Mouse (Mus musculus): ENCODE measurements at regions not wholly inside any gene's neighbourhood (a gene's known extent, or its start where the extent isn't known, plus 50 kb on each side); places are given as distances from the start of the nearest gene placed in this dataset.

DNA sequence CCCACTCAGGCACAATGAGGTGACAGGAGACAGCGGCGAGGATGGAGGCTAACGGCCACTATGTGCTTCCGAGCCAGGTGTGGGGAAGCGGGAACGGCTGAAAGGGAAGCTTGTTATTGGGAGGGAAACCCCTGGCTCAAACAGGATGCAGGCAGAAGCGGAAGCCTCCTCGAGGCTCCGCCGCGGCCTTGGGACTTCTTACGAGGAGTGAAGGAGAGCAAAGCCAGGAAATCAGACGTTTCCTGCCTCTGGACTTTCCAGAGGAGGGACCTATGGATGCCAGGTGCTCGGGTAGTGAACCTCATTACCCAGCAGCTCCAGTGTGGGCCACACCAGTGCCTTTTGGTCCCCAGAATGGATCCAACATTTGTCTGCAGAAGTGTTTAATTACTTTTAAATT lies 449.6 kb downstream of the Med13l start:
- H3K27me3 ChIP-seq (ENCODE audit: control insufficient read depth, insufficient read depth, low read length): peaks cover 23% of the 10 kb centered on the region
- no peak overlapping the region for H3K9ac ChIP-seq (ENCODE audit: low read length)
- H3K4me2 ChIP-seq (ENCODE audit: low read depth, low read length): no peak overlapping the region
- ATAC-seq (replicated peaks; ENCODE audit: extremely low read depth, insufficient read depth, low FRiP score): no peak
- H3K27ac ChIP-seq (ENCODE audit: low read length): no peak overlapping the region
- 56% methylated on average over 14 of the region's 14 CpGs for WGBS
- H3K9me3 ChIP-seq (replicated peaks; ENCODE audit: control insufficient read depth, low read length): peaks cover 6% of the 10 kb centered on the region
- H3K4me1 ChIP-seq (ENCODE audit: control insufficient read depth, insufficient read depth, low read length): no peaks in the 10 kb centered on the region
- H3K36me3 ChIP-seq (ENCODE audit: control insufficient read depth, insufficient read depth): no peaks in the 10 kb centered on the region
- no peak overlapping the region for H3K4me3 ChIP-seq (ENCODE audit: low read length)

DNA sequence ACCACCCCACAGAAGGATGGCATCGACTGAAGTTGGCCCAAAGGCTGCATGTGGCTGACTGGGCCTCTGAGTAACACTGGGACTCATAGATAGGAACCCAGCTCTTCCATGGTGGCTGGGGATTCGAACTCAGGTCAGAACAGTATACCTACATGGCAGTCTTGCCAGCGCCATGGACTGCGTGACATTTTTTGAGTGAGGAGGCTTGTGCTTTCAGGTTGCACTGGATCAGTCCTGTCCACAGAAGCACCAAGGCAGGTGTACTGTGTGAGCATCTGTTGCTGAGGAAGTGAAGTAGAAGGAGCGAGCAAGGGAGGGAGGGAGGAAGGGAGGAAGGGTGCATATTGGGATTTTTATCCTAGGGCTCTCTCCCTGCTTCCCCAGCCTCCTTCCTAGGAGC lies 454.7 kb downstream of the Med13l start:
- Histone ChIP-seq H3K27me3 (ENCODE audit: control insufficient read depth, insufficient read depth, low read length) (0 out of 2 replicates have a peak, but pooled peaks cover 3% of the 10 kb centered on the region), H3K4me1 (ENCODE audit: control insufficient read depth, insufficient read depth, low read length) (no peaks in the 10 kb centered on the region), H3K4me3 (ENCODE audit: low read length) (no peak overlapping the region), H3K27ac (ENCODE audit: low read length) (no peak overlapping the region), H3K9me3 (replicated peaks; ENCODE audit: control insufficient read depth, low read length) (peaks cover 8% of the 10 kb centered on the region), H3K36me3 (ENCODE audit: control insufficient read depth, insufficient read depth) (no peaks in the 10 kb centered on the region), H3K9ac (ENCODE audit: low read length) (no peak overlapping the region), H3K4me2 (ENCODE audit: low read depth, low read length) (no peak overlapping the region)
- 83% methylated on average over 5 of the region's 5 CpGs for WGBS
- ATAC-seq (replicated peaks; ENCODE audit: extremely low read depth, insufficient read depth, low FRiP score): no peak

DNA sequence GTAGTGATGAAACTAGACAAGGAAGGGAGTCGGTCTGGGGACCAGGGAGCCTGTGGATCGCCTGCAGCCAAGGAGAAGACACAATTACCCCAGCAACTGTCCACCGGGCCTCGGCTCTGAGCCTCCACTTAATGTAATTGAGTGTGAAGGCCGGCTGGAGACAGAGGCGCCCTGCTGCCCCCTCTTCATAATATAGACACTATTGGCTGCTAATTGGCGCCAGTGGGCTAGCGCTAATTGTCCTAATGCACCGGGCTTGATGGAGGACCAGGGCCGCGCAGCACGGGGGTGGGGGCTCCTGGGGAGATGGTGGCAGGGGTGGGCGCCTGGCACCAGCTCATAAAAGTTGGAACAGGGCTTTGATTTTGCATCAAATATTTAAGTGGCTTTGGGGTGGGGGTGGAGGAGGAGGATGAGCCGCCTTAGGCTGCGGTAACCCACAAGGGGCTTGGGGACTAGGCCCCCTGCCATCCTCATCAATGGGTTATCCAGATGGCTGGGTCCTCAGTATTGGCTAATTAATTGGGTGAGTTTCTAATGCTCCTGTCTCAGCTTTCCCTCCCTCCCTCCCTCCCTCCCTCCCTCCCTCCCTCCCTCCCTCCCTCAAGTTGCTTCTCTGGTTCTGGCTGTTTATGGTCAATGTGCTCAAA lies 455.3 kb downstream of the Med13l start:
- Histone ChIP-seq H3K4me2 (ENCODE audit: low read depth, low read length) (no peak overlapping the region), H3K9ac (ENCODE audit: low read length) (no peak overlapping the region), H3K27ac (ENCODE audit: low read length) (no peak overlapping the region), H3K9me3 (replicated peaks; ENCODE audit: control insufficient read depth, low read length) (peaks cover 8% of the 10 kb centered on the region), H3K4me3 (ENCODE audit: low read length) (no peak overlapping the region), H3K4me1 (ENCODE audit: control insufficient read depth, insufficient read depth, low read length) (no peaks in the 10 kb centered on the region), H3K27me3 (ENCODE audit: control insufficient read depth, insufficient read depth, low read length) (0 out of 2 replicates have a peak, but pooled peaks cover 3% of the 10 kb centered on the region), H3K36me3 (ENCODE audit: control insufficient read depth, insufficient read depth) (no peaks in the 10 kb centered on the region)
- ATAC-seq (replicated peaks; ENCODE audit: extremely low read depth, insufficient read depth, low FRiP score): no peak
- 32% methylated on average over 15 of the region's 15 CpGs for WGBS

DNA sequence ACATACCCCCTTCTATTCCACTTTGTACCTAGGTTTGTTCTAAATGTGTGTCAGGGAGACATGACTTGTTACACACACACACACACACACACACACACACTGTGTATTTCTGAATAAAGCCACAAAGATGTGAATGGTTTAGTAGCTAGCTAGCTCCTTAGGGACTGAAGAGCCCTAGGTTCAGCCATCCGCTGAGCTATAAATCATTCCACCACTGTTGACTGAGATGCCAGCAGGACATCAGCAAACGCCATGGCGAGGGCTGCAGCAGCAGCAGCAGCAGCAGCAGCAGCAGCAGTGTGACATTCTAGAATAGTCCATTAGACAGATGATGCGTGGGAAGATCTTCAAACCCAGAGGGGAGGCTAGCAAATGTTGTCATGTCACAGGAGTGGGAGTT lies 455.9 kb downstream of the Med13l start:
- Histone ChIP-seq H3K4me3 (ENCODE audit: low read length) (no peak overlapping the region), H3K9ac (ENCODE audit: low read length) (no peak overlapping the region), H3K27me3 (ENCODE audit: control insufficient read depth, insufficient read depth, low read length) (0 out of 2 replicates have a peak, but pooled peaks cover 3% of the 10 kb centered on the region), H3K9me3 (replicated peaks; ENCODE audit: control insufficient read depth, low read length) (peaks cover 8% of the 10 kb centered on the region), H3K27ac (ENCODE audit: low read length) (no peak overlapping the region), H3K4me1 (ENCODE audit: control insufficient read depth, insufficient read depth, low read length) (no peaks in the 10 kb centered on the region), H3K36me3 (ENCODE audit: control insufficient read depth, insufficient read depth) (no peaks in the 10 kb centered on the region), H3K4me2 (ENCODE audit: low read depth, low read length) (no peak overlapping the region)
- no peak for ATAC-seq (replicated peaks; ENCODE audit: extremely low read depth, insufficient read depth, low FRiP score)
- 40% methylated on average over 4 of the region's 4 CpGs for WGBS

DNA sequence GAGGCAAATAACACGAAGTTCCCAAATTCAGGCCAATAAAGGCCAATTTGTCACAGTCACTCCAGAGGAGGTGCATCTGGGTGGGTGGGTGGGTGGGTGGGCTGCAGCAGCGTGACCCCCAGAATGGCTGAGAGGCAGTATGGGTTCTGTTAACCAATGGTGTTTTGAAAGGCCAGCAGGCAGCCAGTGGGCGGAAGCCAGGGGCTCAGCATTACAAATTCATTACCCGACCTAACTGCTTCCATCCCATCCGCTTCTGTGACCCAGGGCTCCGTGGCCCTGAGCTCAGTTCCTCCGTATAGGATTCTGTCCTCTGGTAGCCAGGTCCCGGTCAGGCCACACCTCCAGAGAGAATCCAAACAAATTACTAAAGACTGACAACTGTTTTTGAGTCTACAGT lies 463.5 kb downstream of the Med13l start:
- Histone ChIP-seq H3K27ac (ENCODE audit: low read length) (no peak overlapping the region), H3K27me3 (ENCODE audit: control insufficient read depth, insufficient read depth, low read length) (no peaks in the 10 kb centered on the region; the same call in 1 of the 2 replicates), H3K4me1 (ENCODE audit: control insufficient read depth, insufficient read depth, low read length) (no peaks in the 10 kb centered on the region), H3K9me3 (replicated peaks; ENCODE audit: control insufficient read depth, low read length) (0 out of 2 replicates have a peak, but pooled peaks cover 2% of the 10 kb centered on the region), H3K4me2 (ENCODE audit: low read depth, low read length) (no peak overlapping the region), H3K36me3 (ENCODE audit: control insufficient read depth, insufficient read depth) (no peaks in the 10 kb centered on the region), H3K4me3 (ENCODE audit: low read length) (no peak overlapping the region), H3K9ac (ENCODE audit: low read length) (no peak overlapping the region)
- no peak for ATAC-seq (replicated peaks; ENCODE audit: extremely low read depth, insufficient read depth, low FRiP score)
- 72% methylated on average over 8 of the region's 8 CpGs for WGBS

DNA sequence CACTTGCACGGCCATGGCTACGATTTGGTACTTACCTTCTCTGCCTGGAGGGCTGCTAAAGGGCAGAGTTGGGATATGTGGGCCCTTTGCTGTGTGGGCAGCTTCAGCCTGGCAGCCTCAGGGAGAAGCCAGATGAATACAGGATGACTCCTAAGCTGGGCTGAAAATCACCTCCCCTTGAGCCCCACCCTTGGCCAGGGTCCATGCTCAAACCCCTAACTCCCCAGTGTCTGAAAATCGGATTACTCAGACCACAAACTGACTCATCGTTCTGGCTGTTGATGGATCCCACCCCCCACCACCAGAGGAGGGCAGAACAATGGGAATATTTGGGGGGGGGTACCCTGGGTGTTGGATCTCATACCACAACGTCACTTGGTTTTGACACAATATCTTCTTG lies 471.6 kb downstream of the Med13l start:
- H3K9ac ChIP-seq (ENCODE audit: low read length): no peak overlapping the region

DNA sequence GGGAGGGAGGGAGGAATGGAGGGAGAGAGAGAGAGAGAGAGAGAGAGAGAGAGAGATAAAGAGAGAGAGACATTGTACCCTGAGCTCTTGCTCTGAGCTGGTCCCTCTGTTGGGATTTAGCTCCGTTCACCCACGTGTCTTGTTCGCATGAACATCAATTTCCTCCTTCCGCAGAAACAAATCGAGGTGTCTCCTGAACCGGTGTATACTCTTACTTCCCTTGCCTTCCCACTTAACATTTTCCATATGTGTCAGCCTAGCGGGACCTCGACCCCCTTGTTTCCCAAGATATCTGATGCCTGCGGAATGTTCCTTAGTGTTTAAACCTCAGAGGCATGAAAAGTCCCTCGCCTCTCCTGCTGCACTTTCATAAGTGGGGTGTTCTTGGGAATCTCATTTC lies 484.1 kb downstream of the Med13l start:
- Histone ChIP-seq H3K9ac (ENCODE audit: low read length) (no peak overlapping the region), H3K4me1 (ENCODE audit: control insufficient read depth, insufficient read depth, low read length) (no peaks in the 10 kb centered on the region), H3K27ac (ENCODE audit: low read length) (no peak overlapping the region), H3K4me2 (ENCODE audit: low read depth, low read length) (no peak overlapping the region), H3K9me3 (replicated peaks; ENCODE audit: control insufficient read depth, low read length) (0 out of 2 replicates have a peak, but pooled peaks cover 2% of the 10 kb centered on the region), H3K36me3 (ENCODE audit: control insufficient read depth, insufficient read depth) (no peaks in the 10 kb centered on the region), H3K4me3 (ENCODE audit: low read length) (no peak overlapping the region), H3K27me3 (ENCODE audit: control insufficient read depth, insufficient read depth, low read length) (no peaks in the 10 kb centered on the region)
- no peak for ATAC-seq (replicated peaks; ENCODE audit: extremely low read depth, insufficient read depth, low FRiP score)
- 70% methylated on average over 10 of the region's 10 CpGs for WGBS

More for the DNA sequence above, 471.6 kb downstream of the Med13l start:
- no peak for ATAC-seq (replicated peaks; ENCODE audit: extremely low read depth, insufficient read depth, low FRiP score)
- no peak overlapping the region for H3K4me2 ChIP-seq (ENCODE audit: low read depth, low read length)
- WGBS: 81% methylated on average over 5 of the region's 5 CpGs
- H3K4me1 ChIP-seq (ENCODE audit: control insufficient read depth, insufficient read depth, low read length): no peaks in the 10 kb centered on the region
- H3K9me3 ChIP-seq (replicated peaks; ENCODE audit: control insufficient read depth, low read length): no peaks in the 10 kb centered on the region
- no peak overlapping the region for H3K27ac ChIP-seq (ENCODE audit: low read length)
- no peaks in the 10 kb centered on the region for H3K36me3 ChIP-seq (ENCODE audit: control insufficient read depth, insufficient read depth)
- peaks cover 3% of the 10 kb centered on the region; the same call in 1 of the 2 replicates for H3K27me3 ChIP-seq (ENCODE audit: control insufficient read depth, insufficient read depth, low read length)
- H3K4me3 ChIP-seq (ENCODE audit: low read length): no peak overlapping the region

DNA sequence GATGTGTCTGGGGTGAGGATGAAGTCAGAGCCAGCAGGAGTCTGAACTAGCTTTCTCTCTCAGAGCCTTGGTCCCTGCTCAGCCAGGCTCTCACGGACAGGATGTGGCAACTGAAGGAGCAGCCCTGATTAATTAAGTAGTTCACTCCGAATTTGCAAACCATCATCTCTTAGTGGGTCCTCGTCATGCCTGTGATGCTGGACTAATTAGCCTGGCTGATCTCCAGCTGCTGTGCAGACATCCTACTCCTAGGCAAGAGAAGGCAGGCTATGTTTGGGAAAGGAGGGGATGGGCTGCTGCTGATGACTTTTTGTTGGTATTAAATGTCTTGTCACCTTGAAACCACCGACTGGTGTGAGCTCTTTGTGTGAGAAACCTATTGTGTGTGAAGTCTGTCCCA lies 487.1 kb downstream of the Med13l start:
- Histone ChIP-seq H3K4me3 (ENCODE audit: low read length) (no peak overlapping the region), H3K9me3 (replicated peaks; ENCODE audit: control insufficient read depth, low read length) (no peaks in the 10 kb centered on the region), H3K27ac (ENCODE audit: low read length) (no peak overlapping the region), H3K27me3 (ENCODE audit: control insufficient read depth, insufficient read depth, low read length) (no peaks in the 10 kb centered on the region; the same call in 1 of the 2 replicates), H3K9ac (ENCODE audit: low read length) (no peak overlapping the region), H3K36me3 (ENCODE audit: control insufficient read depth, insufficient read depth) (no peaks in the 10 kb centered on the region), H3K4me2 (ENCODE audit: low read depth, low read length) (no peak overlapping the region), H3K4me1 (ENCODE audit: control insufficient read depth, insufficient read depth, low read length) (no peaks in the 10 kb centered on the region)
- ATAC-seq (replicated peaks; ENCODE audit: extremely low read depth, insufficient read depth, low FRiP score): no peak
- WGBS: 44% methylated on average over 4 of the region's 4 CpGs

DNA sequence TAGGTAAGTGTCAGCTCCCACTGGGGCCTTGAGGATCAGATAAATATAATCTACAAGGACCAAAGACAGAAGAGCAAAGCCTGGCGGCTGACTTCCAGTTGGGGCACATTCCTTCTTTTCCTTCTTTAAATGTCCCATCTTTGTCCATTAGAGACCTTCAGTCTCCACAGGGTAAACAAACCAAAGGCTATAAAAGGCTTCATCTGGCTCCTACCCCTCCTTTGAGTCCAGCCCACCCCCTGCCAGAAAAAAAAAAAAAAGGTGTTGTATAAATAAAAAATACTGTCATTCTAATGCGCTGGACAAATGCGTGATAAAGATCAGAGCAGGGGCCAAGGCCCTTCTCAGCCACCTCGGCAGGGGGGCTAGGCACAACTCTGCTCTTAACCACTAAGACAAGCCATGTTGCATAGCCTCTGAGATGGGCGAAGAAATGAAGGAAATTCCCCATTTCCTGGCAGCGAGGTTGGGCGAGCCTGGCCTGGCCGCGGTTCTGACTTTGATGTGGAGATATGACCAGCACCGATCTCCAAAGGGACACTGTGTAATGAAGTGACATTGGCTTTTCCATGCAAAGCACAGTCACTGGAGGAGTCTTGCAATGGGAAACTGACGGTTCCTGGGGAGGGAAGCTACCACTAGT lies 492.0 kb downstream of the Med13l start:
- no peak for ATAC-seq (replicated peaks; ENCODE audit: extremely low read depth, insufficient read depth, low FRiP score)
- no peak overlapping the region for H3K27ac ChIP-seq (ENCODE audit: low read length)
- WGBS: 27% methylated on average over 11 of the region's 11 CpGs

More for the DNA sequence above, 492.0 kb downstream of the Med13l start:
- Histone ChIP-seq H3K4me1 (ENCODE audit: control insufficient read depth, insufficient read depth, low read length) (0 out of 2 replicates have a peak, but pooled peaks cover 2% of the 10 kb centered on the region), H3K4me2 (ENCODE audit: low read depth, low read length) (no peak overlapping the region), H3K9me3 (replicated peaks; ENCODE audit: control insufficient read depth, low read length) (no peaks in the 10 kb centered on the region), H3K36me3 (ENCODE audit: control insufficient read depth, insufficient read depth) (no peaks in the 10 kb centered on the region), H3K4me3 (ENCODE audit: low read length) (no peak overlapping the region), H3K27me3 (ENCODE audit: control insufficient read depth, insufficient read depth, low read length) (peaks cover 13% of the 10 kb centered on the region), H3K9ac (ENCODE audit: low read length) (no peak overlapping the region)

Data from heart, embryonic 16.5 days (tissue).